Mouse (Mus musculus) ovary, postnatal 10 days (tissue): Measurements from ENCODE around the gene Traf4.
"Not testable (repeated sequence)": the region's sequence is repeated elsewhere in the genome, so short reads cannot be mapped to it uniquely, and the experiment has no call there.

Source experiments
- DNase-seq: peaks from one replicate; pipeline ENCODE4 v3.0.0; 2022; ENCODE audit warnings: low spot score

The Traf4 gene

GRCm38 (mm10) chr11:78140665-78141064 lies 24.7 kb downstream of the Traf4 start:
- no peak for DNase-seq

DNA sequence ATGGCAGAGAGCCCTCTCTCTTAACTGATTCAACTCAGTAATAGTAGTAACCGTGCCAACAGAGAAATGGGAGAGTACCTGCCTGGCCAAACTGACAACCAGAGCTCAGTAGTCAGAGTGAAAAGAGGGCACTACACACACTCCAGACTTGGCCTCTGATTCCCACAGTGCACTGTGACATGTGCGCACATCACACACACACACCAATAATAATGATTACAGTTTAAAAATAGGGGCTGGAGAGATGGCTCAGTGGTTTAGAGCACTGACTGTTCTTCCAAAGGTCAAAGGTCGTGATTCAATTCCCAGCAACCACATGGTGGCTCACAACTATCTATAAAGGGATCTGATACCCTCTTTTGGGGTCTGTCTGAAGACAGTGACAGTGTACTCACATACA lies 27.4 kb downstream of the Traf4 start:
- no peak for DNase-seq

- DNase-seq, result no peak
Measured at GRCm38 (mm10) chr11:78137584-78137983, 27.8 kb downstream of the Traf4 start.

- DNase-seq, result no peak
Measured at GRCm38 (mm10) chr11:78136132-78136531, 29.3 kb downstream of the Traf4 start.

- not testable (repeated sequence) for DNase-seq
Measured at GRCm38 (mm10) chr11:78135314-78135713, 30.1 kb downstream of the Traf4 start.

DNA sequence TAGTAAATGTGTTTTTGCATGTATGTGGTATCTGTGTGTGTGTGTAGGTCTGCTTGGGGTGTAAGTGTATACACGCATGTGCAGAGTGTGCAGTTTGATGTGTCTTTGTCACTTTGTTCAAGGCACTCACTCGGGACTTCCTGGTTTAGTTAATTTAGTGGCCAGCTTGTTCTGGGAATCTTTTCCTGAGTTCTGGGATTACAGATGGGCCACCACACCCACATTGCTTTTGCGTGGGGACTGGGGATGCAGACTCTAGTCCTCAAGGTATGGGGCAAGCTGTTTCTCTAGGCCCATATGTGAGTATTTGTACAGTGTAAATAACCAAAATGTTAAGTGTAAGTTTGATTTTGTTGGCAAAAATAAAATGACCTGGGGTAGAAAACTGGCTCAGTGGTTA lies 31.0 kb downstream of the Traf4 start:
- no peak for DNase-seq

DNA sequence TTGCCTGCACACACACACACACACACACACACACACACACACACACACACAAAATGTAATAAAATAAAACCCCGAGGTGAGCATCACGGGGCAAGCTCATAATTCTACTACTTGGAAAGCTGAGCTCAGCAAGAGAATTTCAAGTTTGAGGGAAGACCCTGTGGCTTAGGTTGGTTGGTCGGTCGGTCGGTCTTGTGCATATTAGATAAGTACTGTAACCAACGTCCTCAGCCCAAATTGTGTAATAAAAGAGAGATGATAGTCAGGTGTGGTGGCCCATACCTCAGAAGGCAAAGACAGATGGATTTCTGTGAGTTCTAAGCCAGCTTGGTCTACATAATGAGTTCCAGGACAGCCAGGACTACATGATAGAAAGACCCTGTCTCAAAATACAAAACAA lies 31.5 kb downstream of the Traf4 start:
- DNase-seq, result no peak

DNA sequence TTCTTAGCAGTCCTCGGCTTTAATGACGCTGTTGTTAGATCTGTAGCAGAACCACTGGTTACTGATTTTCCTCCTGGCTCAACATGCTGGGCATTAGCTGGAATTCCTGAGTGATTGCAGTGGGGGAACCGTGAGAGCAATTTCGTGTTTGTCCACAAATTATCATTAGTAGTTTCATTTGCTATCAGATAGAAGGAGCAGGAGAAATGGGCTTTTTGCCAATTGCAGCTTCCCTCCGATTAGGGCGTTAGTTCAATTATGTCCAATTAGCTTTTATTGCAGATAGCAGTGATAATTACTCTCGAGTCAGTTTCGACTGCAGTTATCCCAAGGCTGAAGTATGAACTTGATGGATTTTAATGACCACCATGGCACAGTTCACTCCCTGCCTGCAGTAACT lies 35.9 kb downstream of the Traf4 start:
- DNase-seq, result no peak

GRCm38 (mm10) chr11:78126739-78127138 lies 38.6 kb downstream of the Traf4 start:
- no peak for DNase-seq

GRCm38 (mm10) chr11:78125691-78126090 lies 39.7 kb downstream of the Traf4 start:
- DNase-seq, result no peak

GRCm38 (mm10) chr11:78123782-78124181 lies 41.6 kb downstream of the Traf4 start:
- no peak for DNase-seq

DNA sequence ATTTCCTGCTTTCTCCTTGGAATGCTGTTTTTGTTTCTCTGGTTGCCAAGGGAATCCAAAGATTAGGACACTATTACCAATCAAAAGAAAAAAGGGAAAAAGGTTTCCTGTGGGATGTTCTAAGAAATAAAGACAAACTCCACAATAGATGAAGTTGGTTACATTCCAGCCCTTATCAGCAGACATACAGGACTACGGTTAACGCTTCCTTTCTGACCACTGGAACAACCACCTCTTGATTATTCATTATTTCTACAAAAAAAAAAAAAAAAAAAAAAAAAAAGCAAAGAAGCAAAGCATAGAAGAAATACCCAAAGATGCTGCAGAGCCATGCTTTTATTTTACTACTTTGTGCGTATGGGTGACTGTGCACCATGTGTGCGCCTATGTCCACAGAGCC lies 42.6 kb downstream of the Traf4 start:
- no peak for DNase-seq

DNA sequence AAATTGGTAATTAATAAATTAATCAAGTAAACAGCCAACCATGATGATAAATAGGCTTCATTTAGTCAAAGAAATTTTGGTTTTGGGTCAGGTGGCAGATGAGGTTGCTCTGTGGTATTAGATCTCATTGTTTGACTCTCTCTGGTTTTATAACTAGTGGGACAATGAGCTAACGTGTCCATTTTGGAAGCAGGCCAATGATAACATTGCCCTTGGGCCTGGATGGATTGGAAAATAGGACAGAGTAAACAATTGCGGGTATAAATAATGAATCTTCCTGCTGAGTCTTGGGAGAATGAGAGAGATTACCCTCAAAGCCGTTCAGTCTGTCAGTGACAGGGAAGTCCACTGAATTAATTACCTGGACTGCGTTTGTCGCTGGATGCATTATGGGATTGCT lies 44.2 kb downstream of the Traf4 start:
- no peak for DNase-seq

DNA sequence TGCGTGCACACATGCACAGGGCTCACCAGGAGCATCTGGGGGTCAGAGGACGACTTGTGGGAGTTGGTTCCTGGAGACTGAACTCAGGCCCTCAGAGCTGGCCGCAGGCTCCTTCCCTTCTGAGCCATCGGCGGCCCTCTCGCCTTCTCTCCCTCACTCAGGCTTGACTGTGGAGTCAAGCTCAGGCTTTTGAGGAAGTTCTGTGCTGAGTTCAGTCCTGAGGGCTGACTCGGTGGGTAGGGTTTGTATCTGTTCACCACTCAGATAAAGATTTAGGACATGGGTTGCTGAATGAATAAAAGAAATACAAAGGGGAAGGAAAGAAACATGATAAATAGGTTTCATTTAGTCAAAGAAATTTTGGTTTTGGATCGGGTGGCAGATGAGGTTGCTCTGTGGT lies 45.5 kb downstream of the Traf4 start:
- DNase-seq, result no peak

- no peak for DNase-seq
Measured at GRCm38 (mm10) chr11:78118467-78118866, 46.9 kb downstream of the Traf4 start.

GRCm38 (mm10) chr11:78116146-78116410 lies 49.3 kb downstream of the Traf4 start:
- no peak for DNase-seq

- DNase-seq, result peak; percentile 79
Measured at GRCm38 (mm10) chr11:78115367-78116145, 49.8 kb downstream of the Traf4 start.

DNA sequence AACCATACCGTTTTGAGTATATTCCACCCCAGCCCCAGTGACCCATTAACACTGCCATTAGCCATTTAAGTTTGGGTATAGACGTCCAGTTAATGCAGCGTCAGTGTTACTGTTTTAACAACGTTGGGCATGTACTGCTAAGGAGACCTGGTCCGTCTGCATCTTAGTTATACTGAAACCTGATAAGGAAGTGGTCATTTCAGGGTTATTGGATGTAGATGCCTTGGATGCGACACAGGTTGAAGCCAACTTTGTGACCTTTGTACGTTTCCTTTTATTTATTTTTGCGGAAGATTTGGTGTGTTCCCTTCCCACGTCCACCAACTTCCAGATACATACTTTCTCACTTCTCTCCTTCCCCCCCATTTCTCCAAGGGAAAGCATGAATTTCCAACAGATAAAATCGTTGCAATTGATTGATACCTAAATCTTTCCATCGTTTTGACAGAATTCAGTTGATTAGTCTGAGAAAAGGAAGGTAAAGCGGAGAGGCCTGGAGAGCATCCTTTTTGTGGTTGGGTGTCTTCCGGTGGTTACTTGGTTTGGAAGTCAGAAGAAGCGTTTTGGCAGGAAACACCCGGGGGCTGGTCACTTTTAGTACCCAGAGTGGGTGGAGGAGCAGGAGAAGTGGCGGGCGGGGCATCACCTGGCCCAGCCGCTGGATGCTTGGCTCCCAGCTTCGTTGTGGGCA lies 50.6 kb downstream of the Traf4 start:
- no peak for DNase-seq

DNA sequence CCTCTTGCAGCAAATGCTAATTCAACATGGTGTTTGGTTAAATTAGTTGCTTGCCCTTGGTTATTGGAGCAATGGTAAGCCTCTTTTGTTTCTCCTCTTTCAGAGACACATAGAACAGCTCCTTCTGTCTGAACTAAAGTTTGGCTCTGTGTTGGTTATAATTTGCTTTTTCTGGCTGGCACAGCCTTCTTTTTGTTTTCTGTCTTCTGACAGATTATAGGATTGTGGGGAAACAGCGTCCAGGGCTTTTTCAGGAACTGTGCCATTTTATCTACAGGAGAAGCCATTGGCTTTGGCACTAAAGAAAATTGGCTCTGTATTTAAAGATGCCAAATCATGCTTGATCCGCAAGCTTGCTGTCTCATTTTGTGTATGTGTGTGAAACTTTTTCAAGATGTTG lies 51.8 kb downstream of the Traf4 start:
- DNase-seq, result no peak
